Mouse (Mus musculus) hindbrain, embryonic 13.5 days (tissue): ENCODE results near the gene Kdr. TPM values are rescaled to one million over a fixed set of nuclear protein-coding genes. Genes with fewer than 3 reads are reported as not detected.

ENCODE experiments used
- ATAC-seq: fragments of 200-750 bp; cut with Nextera tagmentation; 2 replicates; pipeline ENCODE4 v1.8.0; 2017; ENCODE audit warnings: moderate TSS enrichment; ENCODE audit not compliant: low FRiP score
- H3K27ac ChIP-seq: fragments of 300-500 bp; sonication (generic); 2 replicates; pipeline ENCODE4 v1.5.1; 2015; ENCODE audit warnings: inconsistent platforms, mild to moderate bottlenecking, moderate library complexity
- H3K27me3 ChIP-seq: fragments of 300-500 bp; sonication (generic); 2 replicates; pipeline ENCODE4 v1.6.1; 2015; ENCODE audit warnings: mild to moderate bottlenecking, inconsistent platforms
- H3K36me3 ChIP-seq: fragments of 300-500 bp; sonication (generic); 2 replicates; pipeline ENCODE4 v1.6.1; 2015; ENCODE audit warnings: mild to moderate bottlenecking, inconsistent platforms
- H3K4me1 ChIP-seq: fragments of 300-500 bp; sonication (generic); replicated peaks from 2 replicates; pipeline ENCODE4 v1.6.1; 2015; ENCODE audit warnings: inconsistent platforms
- H3K4me2 ChIP-seq: fragments of 300-500 bp; sonication (generic); 2 replicates; pipeline ENCODE4 v1.6.1; 2015; ENCODE audit warnings: inconsistent platforms, mild to moderate bottlenecking, moderate library complexity
- H3K4me3 ChIP-seq: fragments of 300-500 bp; sonication (generic); 2 replicates; pipeline ENCODE4 v1.5.1; 2015; ENCODE audit warnings: mild to moderate bottlenecking, inconsistent platforms
- H3K9ac ChIP-seq: fragments of 300-500 bp; sonication (generic); 2 replicates; pipeline ENCODE4 v1.6.1; 2015; ENCODE audit warnings: mild to moderate bottlenecking, inconsistent platforms
- H3K9me3 ChIP-seq: fragments of 300-500 bp; sonication (generic); 2 replicates; pipeline ENCODE4 v1.6.1; 2016; ENCODE audit warnings: inconsistent platforms
- WGBS: fragments of 180-500 bp; shearing (Covaris S2); methylation state at CpG from one replicate; pipeline ENCODE4 v1.1.7; 2015; 5-methylcytosine and 5-hydroxymethylcytosine counted together
- polyA plus RNA-seq: library from polyadenylated mRNA; unstranded; fragments of >200 nt; fragmentation: Nextera tagmentation; extraction: Ambion mirVana; gene quantifications from 2 replicates; pipeline ENCODE4 v1.2.1, GENCODE M21; 2015

Gene Kdr
- polyA plus RNA-seq: 24.4 and 26.0 TPM in 2 replicates

DNA sequence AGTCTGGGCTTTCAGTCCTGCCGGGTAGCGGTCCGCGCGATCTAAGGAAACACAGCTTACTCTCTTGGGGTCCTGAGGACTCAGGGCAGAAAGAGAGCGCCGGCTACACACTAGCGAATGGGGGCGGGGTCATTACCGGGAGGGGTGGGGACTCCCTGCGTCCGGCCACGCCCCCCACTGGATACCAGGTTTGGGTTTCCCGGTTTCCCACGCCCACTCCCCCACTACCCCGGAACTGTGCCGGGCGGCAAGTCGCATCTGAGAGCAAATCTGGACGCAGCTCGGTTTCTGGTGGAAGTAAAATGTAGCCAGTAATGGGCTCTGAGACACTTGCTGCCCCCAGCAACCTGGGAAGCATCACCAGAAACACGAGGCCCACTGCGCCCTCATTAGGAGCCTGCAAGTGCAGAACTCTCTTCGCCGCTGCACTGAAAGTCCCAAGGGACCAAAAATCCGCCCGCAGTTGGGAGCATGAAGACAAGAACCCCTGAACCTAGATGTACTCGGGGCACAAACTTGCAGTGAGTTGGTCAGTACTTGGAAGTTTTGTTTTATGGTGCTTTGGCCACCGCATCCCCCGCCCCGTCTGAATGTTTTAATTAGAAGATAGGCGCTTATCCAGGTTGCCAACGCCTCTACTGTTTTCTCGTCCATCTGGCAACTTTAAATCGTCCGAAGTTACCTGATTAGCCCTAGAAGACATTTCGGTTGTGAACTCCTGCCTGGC is at the start of gene Kdr:
Kdr (minus strand) TSS at position 85 of the 727 bp plus-strand sequence.
- peak within 1 kb of the TSS; percentile 100 for H3K4me2 ChIP-seq
- ATAC-seq: peak; percentile 85
- no peaks in the 10 kb centered on the region for H3K36me3 ChIP-seq
- H3K9me3 ChIP-seq: no peaks in the 10 kb centered on the region
- H3K9ac ChIP-seq: peak within 1 kb of the TSS; percentile 80
- H3K27me3 ChIP-seq: peaks cover 65% of the 10 kb centered on the region
- 1% methylated on average over 36 of the region's 37 CpGs for WGBS
- H3K27ac ChIP-seq: peak within 1 kb of the TSS; percentile 64; the same call in 1 of the 2 replicates
- H3K4me3 ChIP-seq: peak within 1 kb of the TSS; percentile 66
- H3K4me1 ChIP-seq: peaks cover 23% of the 10 kb centered on the region

DNA sequence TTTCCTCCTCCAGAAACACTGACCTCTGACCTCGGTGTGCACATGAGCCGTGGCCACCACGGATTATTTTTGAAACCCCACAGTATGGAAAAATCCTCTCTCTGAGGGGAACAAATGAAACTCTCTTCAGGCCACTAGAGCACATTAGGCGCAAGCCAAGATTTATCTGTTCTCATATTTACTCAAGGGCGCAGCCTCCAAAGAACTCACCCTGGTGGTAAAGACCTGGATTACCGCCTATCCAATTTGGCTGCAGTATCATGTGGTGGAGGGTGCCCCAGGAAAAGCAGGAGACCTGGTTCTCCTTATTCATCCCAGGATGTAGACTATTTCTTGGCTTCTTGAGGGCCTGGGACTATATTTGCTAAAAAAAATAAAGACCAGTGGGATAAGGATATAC is 48.5 kb upstream of the Kdr start:
- 81% methylated on average over 6 of the region's 6 CpGs for WGBS
- H3K4me2 ChIP-seq: no peak overlapping the region
- no peak overlapping the region for H3K4me3 ChIP-seq
- ATAC-seq: no peak
- no peaks in the 10 kb centered on the region for H3K36me3 ChIP-seq
- H3K9ac ChIP-seq: no peak overlapping the region
- no peak overlapping the region for H3K27ac ChIP-seq
- 0 out of 2 replicates have a peak, but pooled peaks cover 3% of the 10 kb centered on the region for H3K4me1 ChIP-seq
- no peaks in the 10 kb centered on the region for H3K27me3 ChIP-seq
- no peaks in the 10 kb centered on the region for H3K9me3 ChIP-seq

DNA sequence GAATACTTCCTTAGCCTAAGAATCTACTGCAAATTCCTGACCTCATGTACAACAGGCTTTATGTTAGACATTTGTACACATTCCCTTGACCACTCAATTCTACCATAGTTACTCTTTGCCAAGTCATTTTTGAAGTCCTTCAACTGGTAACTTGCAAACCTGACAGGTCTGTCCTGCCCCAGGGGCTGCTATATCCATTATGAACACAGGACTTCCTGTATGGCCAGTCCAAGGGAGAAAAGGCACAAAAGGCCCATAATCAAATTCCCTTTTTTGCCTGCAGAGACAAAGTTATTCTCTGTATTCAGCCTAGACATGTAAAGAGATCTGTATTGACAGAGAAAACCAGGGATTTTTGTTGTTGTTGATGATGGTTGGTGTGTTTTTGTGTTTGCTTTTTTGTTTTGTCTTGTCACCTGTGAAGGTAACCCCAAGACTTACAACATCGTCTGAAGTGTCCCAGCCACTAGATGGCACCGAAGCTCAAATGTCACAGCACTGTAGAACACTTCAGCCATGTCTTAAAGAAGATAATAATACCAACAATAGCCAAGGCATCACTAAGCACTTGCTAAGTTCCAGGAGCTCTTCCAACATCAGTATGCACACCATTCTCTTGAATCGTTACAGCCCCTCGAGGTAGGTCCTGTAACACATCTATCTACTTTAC is 47.9 kb upstream of the Kdr start:
- ATAC-seq: no peak

DNA sequence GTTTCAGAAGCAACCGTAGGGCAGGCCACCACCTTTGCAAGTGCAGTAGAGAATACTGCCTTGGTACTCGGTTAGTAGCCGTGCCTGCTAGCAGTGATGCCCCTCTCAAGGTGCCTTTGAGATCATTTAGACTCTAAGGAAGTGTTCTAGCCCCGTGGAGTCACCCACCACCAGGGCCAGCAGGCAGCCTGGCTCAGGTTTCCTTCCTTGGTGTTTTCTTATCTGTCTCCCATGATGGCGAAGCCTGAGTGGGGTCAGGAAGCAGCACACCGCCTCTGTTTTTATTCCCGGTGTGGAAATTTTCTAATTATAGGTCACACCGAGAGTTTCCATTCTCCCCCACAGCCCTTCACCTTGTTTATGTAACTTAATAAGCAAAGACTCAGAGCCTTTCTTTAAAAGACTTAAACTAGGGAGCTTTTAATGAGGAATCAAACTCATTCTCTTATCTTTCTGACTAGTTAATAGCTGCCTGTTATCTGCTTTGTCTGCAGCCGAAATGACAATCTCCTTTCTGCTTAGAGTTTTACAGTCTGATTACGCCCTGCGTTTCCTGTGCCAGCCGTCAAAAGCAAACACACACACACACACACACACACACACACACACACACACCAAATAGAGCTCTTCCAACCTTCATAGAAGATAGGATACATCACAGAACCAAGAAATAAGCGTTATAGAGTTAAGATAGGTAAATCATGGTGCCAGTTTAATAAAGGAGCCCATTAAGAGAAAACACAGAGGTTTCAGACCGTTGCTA is 44.9 kb upstream of the Kdr start:
- WGBS: 80% methylated on average over 14 of the region's 14 CpGs
- Histone ChIP-seq H3K4me2 (no peak overlapping the region), H3K27ac (no peak overlapping the region), H3K9ac (no peak overlapping the region), H3K4me3 (no peak overlapping the region), H3K27me3 (no peaks in the 10 kb centered on the region), H3K36me3 (no peaks in the 10 kb centered on the region), H3K4me1 (no peaks in the 10 kb centered on the region), H3K9me3 (no peaks in the 10 kb centered on the region)
- no peak for ATAC-seq

More for the DNA sequence above, 47.9 kb upstream of the Kdr start:
- H3K36me3 ChIP-seq: no peaks in the 10 kb centered on the region
- H3K4me1 ChIP-seq: 0 out of 2 replicates have a peak, but pooled peaks cover 3% of the 10 kb centered on the region
- WGBS: 63% methylated on average over 4 of the region's 4 CpGs
- no peak overlapping the region for H3K4me3 ChIP-seq
- no peaks in the 10 kb centered on the region for H3K27me3 ChIP-seq
- no peak overlapping the region for H3K4me2 ChIP-seq
- H3K9ac ChIP-seq: no peak overlapping the region
- H3K9me3 ChIP-seq: no peaks in the 10 kb centered on the region
- no peak overlapping the region for H3K27ac ChIP-seq

GRCm38 (mm10) chr5:76022436-76022835 is 44.2 kb upstream of the Kdr start:
- no peak overlapping the region for H3K4me3 ChIP-seq
- no peak overlapping the region for H3K4me2 ChIP-seq
- H3K36me3 ChIP-seq: no peaks in the 10 kb centered on the region
- H3K27me3 ChIP-seq: no peaks in the 10 kb centered on the region
- 78% methylated on average over 6 of the region's 6 CpGs for WGBS
- no peak for ATAC-seq
- H3K27ac ChIP-seq: no peak overlapping the region
- no peak overlapping the region for H3K9ac ChIP-seq
- no peaks in the 10 kb centered on the region for H3K9me3 ChIP-seq
- no peaks in the 10 kb centered on the region for H3K4me1 ChIP-seq

- no peak overlapping the region for H3K4me2 ChIP-seq
- no peak for ATAC-seq
- H3K4me1 ChIP-seq: no peaks in the 10 kb centered on the region
- no peak overlapping the region for H3K4me3 ChIP-seq
- 75% methylated on average over 5 of the region's 5 CpGs for WGBS
- H3K9ac ChIP-seq: no peak overlapping the region
- H3K27me3 ChIP-seq: no peaks in the 10 kb centered on the region
- H3K36me3 ChIP-seq: no peaks in the 10 kb centered on the region
- no peak overlapping the region; the same call in 1 of the 2 replicates for H3K27ac ChIP-seq
- no peaks in the 10 kb centered on the region for H3K9me3 ChIP-seq
These were observed 40.1 kb upstream of the Kdr start for GRCm38 (mm10) chr5:76018321-76018720.

DNA sequence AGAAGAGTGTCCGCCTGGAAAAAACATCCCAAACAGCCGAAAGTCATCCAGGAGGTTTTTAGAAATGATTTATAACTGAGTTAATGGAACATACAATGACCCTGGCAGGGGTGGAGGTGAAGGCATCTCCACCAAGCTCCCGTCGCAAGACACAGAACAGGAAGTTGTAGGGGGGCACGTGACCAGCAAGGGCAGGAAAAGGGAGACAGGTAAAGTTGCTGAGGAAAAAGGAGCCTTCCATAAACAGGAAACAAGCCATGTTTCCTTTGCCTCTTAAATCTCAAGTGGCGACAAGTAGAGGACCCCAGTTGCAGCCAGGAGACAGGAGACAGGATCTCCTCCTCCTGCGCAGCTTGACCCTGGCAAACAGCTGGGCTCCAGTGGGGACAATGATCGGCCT is 37.8 kb upstream of the Kdr start:
- 75% methylated on average over 8 of the region's 8 CpGs for WGBS
- H3K4me2 ChIP-seq: no peak overlapping the region
- no peaks in the 10 kb centered on the region for H3K36me3 ChIP-seq
- H3K27me3 ChIP-seq: no peaks in the 10 kb centered on the region
- no peaks in the 10 kb centered on the region for H3K9me3 ChIP-seq
- ATAC-seq: no peak
- no peaks in the 10 kb centered on the region for H3K4me1 ChIP-seq
- no peak overlapping the region for H3K9ac ChIP-seq
- H3K4me3 ChIP-seq: no peak overlapping the region
- H3K27ac ChIP-seq: no peak overlapping the region

DNA sequence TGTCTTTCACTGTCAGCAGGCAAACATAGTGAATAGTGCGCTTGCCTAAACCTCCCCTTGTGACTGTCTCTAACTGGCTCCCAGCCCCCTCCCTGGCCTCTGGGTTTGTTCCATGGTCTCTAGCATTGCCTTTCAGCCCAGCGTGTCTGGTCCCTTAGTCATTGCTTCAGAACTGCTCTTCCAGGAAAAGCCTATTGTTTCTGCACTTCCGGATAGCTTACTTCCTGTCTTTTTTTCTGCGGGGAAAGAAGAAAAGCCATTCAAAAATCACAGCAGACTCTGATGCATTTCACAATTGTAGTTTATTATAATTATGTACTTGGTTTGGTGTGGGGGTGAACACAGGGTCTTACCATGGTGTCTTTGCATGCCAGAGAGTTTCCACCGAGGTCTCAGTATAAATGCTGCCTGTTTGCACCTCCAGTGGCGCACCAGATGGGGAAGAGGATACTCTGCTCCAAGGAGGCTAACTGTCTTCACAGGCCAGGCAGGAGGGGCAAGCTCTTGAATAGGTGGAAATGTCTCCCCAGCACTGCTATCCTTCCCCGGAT is 35.7 kb upstream of the Kdr start:
- H3K27me3 ChIP-seq: no peaks in the 10 kb centered on the region
- WGBS: 65% methylated on average over 7 of the region's 7 CpGs
- H3K27ac ChIP-seq: no peak overlapping the region
- ATAC-seq: no peak
- H3K4me2 ChIP-seq: no peak overlapping the region
- no peaks in the 10 kb centered on the region for H3K9me3 ChIP-seq
- no peaks in the 10 kb centered on the region for H3K36me3 ChIP-seq
- H3K4me3 ChIP-seq: no peak overlapping the region
- no peaks in the 10 kb centered on the region for H3K4me1 ChIP-seq
- H3K9ac ChIP-seq: no peak overlapping the region

- no peak for ATAC-seq
- Histone ChIP-seq H3K9ac (no peak overlapping the region), H3K4me2 (no peak overlapping the region), H3K27me3 (no peaks in the 10 kb centered on the region), H3K27ac (no peak overlapping the region), H3K4me1 (0 out of 2 replicates have a peak, but pooled peaks cover 2% of the 10 kb centered on the region), H3K9me3 (no peaks in the 10 kb centered on the region), H3K36me3 (no peaks in the 10 kb centered on the region), H3K4me3 (no peak overlapping the region)
- WGBS: 74% methylated on average over 7 of the region's 7 CpGs
These were observed 28.1 kb upstream of the Kdr start for GRCm38 (mm10) chr5:76006403-76006802.

DNA sequence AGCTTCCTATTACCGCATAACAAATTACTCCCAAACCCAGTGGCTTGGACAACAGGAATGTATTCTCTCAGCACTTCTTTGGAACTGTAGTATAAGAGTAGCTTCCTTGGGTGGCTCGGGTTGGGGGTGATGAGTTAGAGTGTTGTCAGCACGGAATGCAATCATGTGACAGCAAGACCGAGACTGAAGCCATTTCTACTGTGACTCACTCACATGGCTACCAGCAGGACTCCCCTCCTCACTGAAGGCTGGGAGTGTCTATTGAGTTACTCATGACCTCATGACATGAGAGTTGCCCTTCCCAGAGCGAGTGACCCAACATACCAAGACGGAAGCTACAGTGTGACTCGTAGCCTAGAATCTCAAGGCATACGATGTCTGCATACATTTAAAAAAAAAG is 12.0 kb upstream of the Kdr start:
- Histone ChIP-seq H3K9ac (no peak overlapping the region), H3K9me3 (no peaks in the 10 kb centered on the region), H3K4me2 (no peak overlapping the region), H3K4me3 (no peak overlapping the region), H3K4me1 (no peaks in the 10 kb centered on the region), H3K36me3 (no peaks in the 10 kb centered on the region), H3K27me3 (no peaks in the 10 kb centered on the region), H3K27ac (no peak overlapping the region)
- WGBS: 89% methylated on average over 8 of the region's 8 CpGs
- no peak for ATAC-seq

DNA sequence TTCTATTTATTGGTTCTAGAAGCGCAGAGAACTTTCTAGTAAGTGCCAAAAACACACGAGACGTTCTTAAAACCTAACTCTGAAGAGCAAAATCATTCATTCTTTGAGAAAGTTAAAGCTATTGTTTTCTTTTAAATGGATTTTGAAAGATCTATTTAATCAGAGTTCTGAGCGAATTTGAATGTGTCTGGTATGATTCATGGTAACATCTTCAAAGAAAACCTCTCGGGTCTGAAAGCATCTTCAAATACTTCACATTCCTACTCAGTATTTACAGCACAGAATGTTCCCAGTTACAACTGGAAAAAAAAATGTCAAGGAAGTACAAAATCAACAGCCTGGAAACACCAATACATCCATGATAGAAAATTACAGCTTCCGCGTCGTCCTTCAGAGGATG is 9.3 kb upstream of the Kdr start:
- Histone ChIP-seq H3K4me1 (no peaks in the 10 kb centered on the region), H3K9ac (no peak overlapping the region), H3K27me3 (0 out of 2 replicates have a peak, but pooled peaks cover 2% of the 10 kb centered on the region), H3K27ac (no peak overlapping the region), H3K36me3 (no peaks in the 10 kb centered on the region), H3K4me3 (no peak overlapping the region), H3K9me3 (no peaks in the 10 kb centered on the region), H3K4me2 (no peak overlapping the region)
- ATAC-seq: no peak
- WGBS: 86% methylated on average over 8 of the region's 8 CpGs
